Mouse (Mus musculus): ENCODE results near the gene Fut8. TPM values are rescaled to one million over a fixed set of nuclear protein-coding genes. Genes with fewer than 3 reads are reported as not detected.

The Fut8 gene
- polyA plus RNA-seq, 1 experiment from 2014 or later = 25.8 TPM

DNA sequence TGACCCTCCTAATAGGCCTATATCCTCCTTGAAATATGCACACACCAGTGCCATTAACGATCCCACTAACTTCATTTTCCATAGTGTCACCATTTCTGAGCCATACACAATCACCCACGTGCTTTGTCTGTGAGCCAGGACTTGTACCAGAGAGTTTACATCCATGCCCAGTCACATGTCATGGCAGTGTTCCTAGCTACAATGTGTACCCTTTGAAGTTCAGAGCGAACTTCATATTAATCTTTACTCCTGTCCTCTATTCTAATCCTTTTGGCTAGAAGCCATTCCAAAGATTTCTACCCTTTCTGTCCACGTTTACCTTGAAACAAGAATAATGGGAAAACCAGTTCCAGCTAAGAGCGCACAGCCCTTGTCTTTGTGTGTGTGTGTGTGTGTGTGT, 31.1 kb upstream of the Fut8 start:
- Histone ChIP-seq H3K4me3 (no peak overlapping the region), H3K36me3 (no peaks in the 10 kb centered on the region), H3K4me1 (replicated peaks) (no peaks in the 10 kb centered on the region), H3K9me3 (no peaks in the 10 kb centered on the region), H3K27me3 (ENCODE audit: insufficient read depth, poor library complexity, severe bottlenecking) (no peaks in the 10 kb centered on the region), H3K27ac (no peak overlapping the region)
- DNase-seq (ENCODE audit: low spot score) = no peak
- 90% methylated on average over 5 of the region's 5 CpGs for WGBS

DNA sequence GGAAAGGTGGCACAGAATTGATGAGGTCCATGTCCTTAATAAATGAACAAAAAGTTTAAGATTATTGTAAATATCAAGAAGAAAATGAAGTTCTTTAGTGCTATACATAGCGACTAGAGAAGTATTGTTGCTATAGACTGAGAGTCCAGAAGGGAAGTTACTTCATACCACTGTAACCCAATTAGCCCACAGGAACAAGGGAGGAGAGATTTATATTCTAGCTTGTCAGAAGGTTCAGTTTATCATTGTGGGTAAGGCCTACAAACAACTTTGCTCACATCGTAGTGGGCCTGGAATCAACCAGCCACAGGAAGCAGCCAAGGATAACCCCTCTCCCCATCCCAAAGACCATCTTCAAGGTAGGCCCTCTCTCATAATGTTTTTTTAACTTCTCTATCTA, 29.9 kb upstream of the Fut8 start:
- H3K4me3 ChIP-seq = no peak overlapping the region
- DNase-seq (ENCODE audit: low spot score) = no peak
- no peaks in the 10 kb centered on the region for H3K9me3 ChIP-seq
- H3K36me3 ChIP-seq = no peaks in the 10 kb centered on the region
- H3K27me3 ChIP-seq (ENCODE audit: insufficient read depth, poor library complexity, severe bottlenecking) = no peaks in the 10 kb centered on the region
- H3K4me1 ChIP-seq (replicated peaks) = no peaks in the 10 kb centered on the region
- H3K27ac ChIP-seq = no peak overlapping the region
- 97% methylated on average over 2 of the region's 2 CpGs for WGBS

DNA sequence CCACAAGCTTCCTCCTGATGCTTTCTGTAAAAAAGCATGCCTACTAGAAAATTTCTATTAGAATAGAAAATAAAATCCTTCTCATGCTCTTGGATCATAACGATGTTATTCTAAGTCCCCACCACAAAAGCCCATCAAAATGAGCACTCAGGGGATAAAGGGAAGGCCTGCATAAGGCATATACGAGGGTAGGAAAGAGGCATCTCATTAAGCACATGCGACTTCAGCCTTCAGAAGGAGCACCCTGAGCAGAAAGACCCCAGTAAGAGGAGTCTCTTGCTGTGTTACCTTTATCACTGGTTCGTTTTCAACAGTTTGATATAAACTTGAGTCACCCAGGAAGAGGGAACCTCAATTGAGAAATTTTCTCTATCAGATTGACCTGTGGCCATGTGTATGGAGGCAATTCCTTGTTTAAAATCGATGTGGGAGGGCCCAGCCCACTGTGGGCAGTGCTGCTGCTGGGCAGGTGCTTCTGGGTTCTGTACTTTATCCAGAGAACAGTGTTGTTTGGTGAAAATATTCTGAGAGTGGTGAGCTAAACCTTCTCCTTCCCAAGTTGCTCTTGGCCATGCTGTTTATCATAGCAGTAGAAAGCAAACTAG, 29.2 kb upstream of the Fut8 start:
- WGBS = 85% methylated on average over 5 of the region's 5 CpGs
- Histone ChIP-seq H3K4me3 (no peak overlapping the region), H3K9me3 (no peaks in the 10 kb centered on the region), H3K27ac (no peak overlapping the region), H3K4me1 (replicated peaks) (no peaks in the 10 kb centered on the region), H3K36me3 (no peaks in the 10 kb centered on the region), H3K27me3 (ENCODE audit: insufficient read depth, poor library complexity, severe bottlenecking) (no peaks in the 10 kb centered on the region)
- no peak for DNase-seq (ENCODE audit: low spot score)

DNA sequence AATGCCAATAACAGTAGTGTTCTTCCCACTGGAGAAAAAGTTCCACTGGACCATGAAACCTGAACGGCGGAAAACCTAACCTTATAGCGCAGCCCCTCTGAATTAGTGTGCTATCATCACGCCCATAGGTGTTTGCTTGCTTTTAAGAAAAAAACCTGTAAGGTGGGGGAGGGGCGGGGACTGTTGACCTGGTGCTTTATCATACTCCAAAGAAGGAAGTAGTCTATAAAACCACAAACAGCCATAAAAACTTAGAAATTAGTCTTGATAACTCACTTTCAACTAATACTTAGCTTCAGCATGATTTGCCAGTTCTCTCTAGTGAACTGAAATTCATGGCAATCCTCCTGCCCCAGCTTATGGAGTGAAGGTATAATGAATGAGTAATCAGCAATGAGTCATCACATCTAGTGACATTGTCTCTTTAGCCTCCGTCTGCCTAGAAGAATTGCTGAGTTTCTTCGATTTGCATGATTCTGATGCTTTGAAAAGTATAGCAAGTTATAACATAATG, 26.2 kb upstream of the Fut8 start:
- Histone ChIP-seq H3K27me3 (ENCODE audit: insufficient read depth, poor library complexity, severe bottlenecking) (no peaks in the 10 kb centered on the region), H3K9me3 (no peaks in the 10 kb centered on the region), H3K27ac (no peak overlapping the region), H3K36me3 (no peaks in the 10 kb centered on the region), H3K4me3 (no peak overlapping the region), H3K4me1 (replicated peaks) (no peaks in the 10 kb centered on the region)
- 92% methylated on average over 7 of the region's 7 CpGs for WGBS
- no peak for DNase-seq (ENCODE audit: low spot score)

DNA sequence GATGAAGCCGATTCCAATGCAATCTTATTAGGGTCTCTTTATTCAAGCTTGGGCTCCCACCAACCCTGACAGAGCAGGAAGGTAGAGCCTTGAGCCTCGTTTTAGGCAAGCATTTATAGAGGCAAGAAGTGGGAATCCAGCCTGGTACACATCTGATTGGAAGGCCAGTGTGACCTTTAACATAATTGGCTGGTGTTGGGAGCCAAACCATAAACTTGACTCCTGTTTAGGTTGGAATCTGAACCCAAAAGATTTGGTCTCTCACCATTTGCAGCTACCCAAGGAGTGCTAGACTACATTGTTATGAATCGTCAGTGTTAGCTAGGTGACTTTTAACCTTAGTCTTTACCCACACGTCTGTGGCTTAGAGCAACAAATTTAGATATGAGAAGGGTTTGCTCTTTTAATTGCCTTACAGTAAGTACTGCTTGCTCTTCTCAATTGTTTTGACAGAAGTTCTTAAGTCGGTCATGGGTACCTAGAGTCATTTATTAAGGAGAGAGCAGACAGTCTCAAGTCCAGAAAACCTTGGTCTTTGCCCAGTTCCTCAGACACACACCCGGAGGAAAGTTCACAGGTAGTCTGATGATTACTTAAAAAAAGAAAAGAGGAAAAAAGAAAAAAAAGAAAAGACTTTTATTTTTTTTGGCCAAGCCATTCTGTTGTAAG, 23.9 kb upstream of the Fut8 start:
- H3K4me1 ChIP-seq (replicated peaks) = no peaks in the 10 kb centered on the region
- 85% methylated on average over 6 of the region's 6 CpGs for WGBS
- H3K4me3 ChIP-seq = no peak overlapping the region
- no peaks in the 10 kb centered on the region for H3K36me3 ChIP-seq
- no peaks in the 10 kb centered on the region for H3K9me3 ChIP-seq
- DNase-seq (ENCODE audit: low spot score) = no peak
- H3K27me3 ChIP-seq (ENCODE audit: insufficient read depth, poor library complexity, severe bottlenecking) = no peaks in the 10 kb centered on the region
- no peak overlapping the region for H3K27ac ChIP-seq

DNA sequence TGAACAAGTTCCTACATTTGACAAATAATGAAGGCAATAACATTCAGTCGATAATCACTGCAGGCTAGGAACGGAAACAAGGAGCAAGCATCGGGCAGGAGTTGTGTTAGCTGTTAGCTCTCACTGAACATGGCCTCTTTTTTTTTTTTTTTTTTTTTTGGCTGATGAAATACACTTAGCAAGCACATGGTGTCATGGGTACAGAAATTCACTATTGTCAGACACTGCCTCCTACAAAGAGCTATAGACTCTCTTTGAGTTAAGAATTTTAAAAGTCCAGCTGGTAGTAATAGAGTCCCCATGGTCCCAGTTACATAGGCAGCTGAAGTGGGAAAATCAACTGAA, 23.4 kb upstream of the Fut8 start:
- Histone ChIP-seq H3K27me3 (ENCODE audit: insufficient read depth, poor library complexity, severe bottlenecking) (no peaks in the 10 kb centered on the region), H3K4me3 (no peak overlapping the region), H3K27ac (no peak overlapping the region), H3K9me3 (no peaks in the 10 kb centered on the region), H3K4me1 (replicated peaks) (no peaks in the 10 kb centered on the region), H3K36me3 (no peaks in the 10 kb centered on the region)
- WGBS = 91% methylated on average over 3 of the region's 3 CpGs
- no peak for DNase-seq (ENCODE audit: low spot score)

DNA sequence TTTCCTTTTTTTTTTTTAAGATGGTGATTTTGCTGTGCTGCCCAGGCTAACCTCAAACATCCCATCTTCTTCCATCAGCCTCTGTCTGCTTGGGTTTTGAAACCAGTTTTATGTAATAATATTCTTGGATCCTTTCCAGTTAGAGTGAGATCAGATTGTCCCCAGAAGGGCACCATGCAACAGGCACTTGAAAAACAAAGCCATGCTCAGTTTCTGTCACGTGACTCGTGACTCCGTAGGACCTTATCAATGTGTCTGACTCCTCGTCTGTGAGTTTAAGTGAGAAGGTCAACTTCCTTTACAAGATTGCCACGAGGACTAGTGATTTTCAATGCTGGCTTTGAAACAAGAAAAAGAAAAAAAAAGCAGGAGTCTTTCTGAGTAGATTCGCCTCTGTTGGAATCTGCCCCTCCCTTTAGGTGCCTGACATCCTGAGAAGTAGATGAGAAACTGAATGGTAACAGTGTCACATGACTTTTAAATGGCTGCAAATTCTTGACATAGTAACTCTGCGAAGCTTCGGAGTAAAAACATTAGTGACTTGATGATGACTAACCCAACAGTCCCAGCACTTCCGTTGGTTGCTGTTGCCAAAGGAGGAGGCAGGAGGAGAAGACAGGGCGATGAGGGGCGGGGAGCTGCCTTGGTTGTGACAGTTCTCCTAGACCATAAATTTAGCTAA, 21.3 kb upstream of the Fut8 start:
- Histone ChIP-seq H3K27ac (no peak overlapping the region), H3K27me3 (ENCODE audit: insufficient read depth, poor library complexity, severe bottlenecking) (no peaks in the 10 kb centered on the region), H3K36me3 (no peaks in the 10 kb centered on the region), H3K4me1 (replicated peaks) (no peaks in the 10 kb centered on the region), H3K4me3 (no peak overlapping the region), H3K9me3 (no peaks in the 10 kb centered on the region)
- WGBS = 76% methylated on average over 11 of the region's 11 CpGs
- no peak for DNase-seq (ENCODE audit: low spot score)

DNA sequence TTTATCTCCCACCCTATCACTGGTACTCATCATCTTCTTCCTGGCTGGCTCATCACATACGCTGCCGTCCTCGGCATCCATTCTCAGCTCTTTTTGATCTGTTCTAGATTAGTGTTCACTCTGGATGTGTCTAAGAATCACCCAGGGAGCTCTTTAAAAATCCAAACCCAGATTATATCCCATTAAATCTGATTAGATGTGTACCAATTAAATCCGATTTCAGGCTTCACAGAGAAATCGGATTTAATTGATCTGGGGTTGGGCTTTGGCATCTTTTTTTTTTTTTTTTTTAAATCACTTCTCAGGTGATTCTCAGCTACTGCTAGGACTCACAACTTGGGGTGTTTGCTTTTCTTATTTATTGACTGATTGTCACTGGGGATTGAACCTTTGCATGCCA, 17.3 kb upstream of the Fut8 start:
- no peaks in the 10 kb centered on the region for H3K36me3 ChIP-seq
- 81% methylated on average over 5 of the region's 5 CpGs for WGBS
- no peaks in the 10 kb centered on the region for H3K4me1 ChIP-seq (replicated peaks)
- no peaks in the 10 kb centered on the region for H3K9me3 ChIP-seq
- no peaks in the 10 kb centered on the region for H3K27me3 ChIP-seq (ENCODE audit: insufficient read depth, poor library complexity, severe bottlenecking)
- H3K4me3 ChIP-seq = no peak overlapping the region
- DNase-seq (ENCODE audit: low spot score) = no peak
- H3K27ac ChIP-seq = no peak overlapping the region

DNA sequence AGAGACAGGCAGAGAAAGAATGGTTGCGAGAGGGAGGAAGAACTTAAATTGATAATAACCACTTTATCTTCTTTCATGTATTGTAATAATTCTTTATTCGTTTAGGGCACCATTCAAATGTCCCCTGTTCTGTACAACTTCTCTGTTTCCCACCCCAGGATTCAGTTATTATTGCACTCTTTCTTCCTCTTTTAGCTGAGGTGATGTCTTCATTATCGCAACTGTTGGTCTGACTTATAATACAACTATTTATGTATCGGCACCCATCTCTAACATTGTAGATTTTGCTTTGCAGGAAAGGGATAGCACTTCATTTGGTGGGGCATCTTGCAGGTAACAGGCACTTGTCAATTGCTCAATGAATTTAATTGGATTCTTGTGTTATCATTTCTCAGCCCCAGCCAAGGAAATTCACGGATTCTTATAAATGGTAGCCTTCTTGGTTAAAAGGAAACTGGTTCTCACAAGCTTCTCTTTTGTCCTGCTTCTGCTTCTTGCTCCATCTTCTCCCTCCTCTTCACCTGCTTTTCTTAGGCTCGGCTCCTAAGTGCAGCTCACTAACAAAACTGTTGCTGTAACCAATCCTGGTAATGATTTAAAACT, 15.6 kb upstream of the Fut8 start:
- no peak for DNase-seq (ENCODE audit: low spot score)
- H3K27me3 ChIP-seq (ENCODE audit: insufficient read depth, poor library complexity, severe bottlenecking) = no peaks in the 10 kb centered on the region
- H3K36me3 ChIP-seq = no peaks in the 10 kb centered on the region
- no peak overlapping the region for H3K27ac ChIP-seq
- no peaks in the 10 kb centered on the region for H3K4me1 ChIP-seq (replicated peaks)
- WGBS = 90% methylated on average over 6 of the region's 6 CpGs
- H3K4me3 ChIP-seq = no peak overlapping the region
- H3K9me3 ChIP-seq = no peaks in the 10 kb centered on the region

DNA sequence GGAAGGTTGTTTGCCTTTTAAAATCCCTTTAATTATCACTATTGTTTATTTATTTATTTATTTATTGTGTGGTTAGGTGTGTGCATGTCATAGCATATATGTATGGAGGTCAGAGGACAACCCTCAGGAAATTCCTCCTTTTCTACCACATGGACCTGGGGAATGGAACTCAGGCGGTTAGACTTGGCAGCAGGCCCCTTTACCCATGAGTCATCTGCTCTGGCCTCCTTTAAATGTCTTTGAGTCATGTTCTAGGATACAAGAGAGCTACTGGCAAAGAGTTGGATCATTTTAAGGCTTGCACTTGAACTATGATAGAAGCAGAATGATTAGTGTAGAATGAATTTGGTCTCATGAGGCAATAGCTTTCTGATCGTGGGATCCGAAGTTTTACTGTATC, 14.3 kb upstream of the Fut8 start:
- Histone ChIP-seq H3K4me1 (replicated peaks) (no peaks in the 10 kb centered on the region), H3K4me3 (no peak overlapping the region), H3K27ac (no peak overlapping the region), H3K9me3 (no peaks in the 10 kb centered on the region), H3K27me3 (ENCODE audit: insufficient read depth, poor library complexity, severe bottlenecking) (no peaks in the 10 kb centered on the region), H3K36me3 (no peaks in the 10 kb centered on the region)
- WGBS = 91% methylated on average over 3 of the region's 3 CpGs
- DNase-seq (ENCODE audit: low spot score) = no peak

DNA sequence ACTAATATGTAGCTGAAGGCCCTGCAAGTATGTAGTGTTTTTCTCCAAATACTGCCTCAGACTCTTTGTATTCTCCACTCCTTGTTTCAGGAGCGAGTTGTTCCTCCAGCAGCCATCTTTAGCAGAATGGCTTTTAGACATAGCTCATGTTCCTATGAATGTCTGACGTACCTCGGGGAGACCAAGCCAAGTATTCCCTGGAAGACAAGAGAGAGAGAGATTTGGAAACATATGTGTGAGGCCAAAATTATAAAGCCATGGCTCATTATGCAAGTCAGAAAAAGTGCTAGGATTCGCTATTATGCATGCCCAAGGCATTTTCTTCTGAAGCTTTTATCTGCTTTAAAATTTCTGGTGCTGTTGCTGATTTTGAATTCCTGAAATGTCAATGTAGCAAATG, 13.8 kb upstream of the Fut8 start:
- no peak for DNase-seq (ENCODE audit: low spot score)
- Histone ChIP-seq H3K36me3 (no peaks in the 10 kb centered on the region), H3K4me3 (no peak overlapping the region), H3K27me3 (ENCODE audit: insufficient read depth, poor library complexity, severe bottlenecking) (no peaks in the 10 kb centered on the region), H3K9me3 (no peaks in the 10 kb centered on the region), H3K4me1 (replicated peaks) (no peaks in the 10 kb centered on the region), H3K27ac (no peak overlapping the region)
- 84% methylated on average over 4 of the region's 4 CpGs for WGBS

DNA sequence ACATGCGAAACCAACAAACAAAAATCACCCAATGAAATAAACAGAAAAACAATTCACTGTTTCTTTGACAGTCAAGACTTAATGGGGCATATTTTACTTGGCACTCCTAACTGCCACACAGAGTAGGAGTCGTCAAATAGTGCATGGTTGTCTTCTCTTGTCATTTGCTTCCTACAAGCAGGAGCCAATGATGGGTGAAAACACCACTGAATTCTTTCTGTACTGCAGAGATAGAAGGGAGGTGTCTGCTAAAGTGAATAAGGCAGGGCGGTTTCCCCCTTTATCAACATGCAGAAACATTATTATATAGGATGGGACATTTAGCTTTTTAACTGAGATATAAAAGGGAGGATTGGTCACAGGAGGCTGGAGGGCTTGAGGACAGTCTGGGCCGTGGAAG, 13.0 kb upstream of the Fut8 start:
- no peak for DNase-seq (ENCODE audit: low spot score)
- 77% methylated on average over 4 of the region's 4 CpGs for WGBS
- no peak overlapping the region for H3K27ac ChIP-seq
- H3K4me3 ChIP-seq = no peak overlapping the region
- H3K9me3 ChIP-seq = no peaks in the 10 kb centered on the region
- H3K4me1 ChIP-seq (replicated peaks) = no peaks in the 10 kb centered on the region
- no peaks in the 10 kb centered on the region for H3K27me3 ChIP-seq (ENCODE audit: insufficient read depth, poor library complexity, severe bottlenecking)
- H3K36me3 ChIP-seq = no peaks in the 10 kb centered on the region

DNA sequence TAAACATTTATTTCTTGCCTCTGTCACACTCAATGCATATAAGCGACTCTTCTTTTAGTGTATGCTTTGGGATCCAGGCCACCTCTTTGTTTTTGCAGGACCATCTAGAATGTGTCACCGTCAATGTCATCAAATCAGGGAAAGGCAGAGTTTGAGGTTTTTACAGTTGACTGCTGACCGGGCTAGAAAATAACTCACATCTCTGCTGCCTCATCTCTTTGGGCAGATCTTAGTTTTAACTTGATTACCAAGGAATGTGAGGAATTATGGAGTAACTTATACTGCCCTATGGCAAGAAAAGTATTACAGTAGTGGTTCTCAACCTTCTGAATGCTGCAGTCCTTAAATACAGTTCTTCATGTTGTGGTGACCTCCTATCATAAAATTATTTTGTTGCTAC, 12.2 kb upstream of the Fut8 start:
- Histone ChIP-seq H3K27ac (no peak overlapping the region), H3K9me3 (no peaks in the 10 kb centered on the region), H3K27me3 (ENCODE audit: insufficient read depth, poor library complexity, severe bottlenecking) (no peaks in the 10 kb centered on the region), H3K36me3 (no peaks in the 10 kb centered on the region), H3K4me1 (replicated peaks) (no peaks in the 10 kb centered on the region), H3K4me3 (no peak overlapping the region)
- DNase-seq (ENCODE audit: low spot score) = no peak
- 84% methylated on average over 3 of the region's 3 CpGs for WGBS
